Mouse (Mus musculus): ENCODE data around the gene Lrrc2.

DNA sequence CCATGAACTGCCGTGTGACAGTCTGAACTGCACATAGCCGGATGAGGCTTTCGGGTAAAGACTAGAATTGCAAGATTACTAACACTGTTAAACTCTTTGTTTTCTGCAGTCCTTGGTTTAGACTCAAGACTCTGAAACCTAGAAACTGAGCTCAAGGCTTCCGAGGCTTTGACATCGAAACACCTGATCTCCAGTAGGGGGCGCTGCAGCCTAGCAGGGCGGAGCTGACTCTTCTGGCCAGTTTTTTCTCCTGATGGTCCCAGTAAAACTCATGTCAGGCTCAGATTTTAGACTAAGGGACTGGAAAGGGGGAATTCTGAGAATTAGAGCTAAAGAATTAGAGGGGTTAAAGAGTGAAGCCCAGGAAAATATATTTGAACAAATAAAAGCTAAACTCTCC is 28.6 kb upstream of the Lrrc2 start:
- TF ChIP-seq ELF1 (IDR thresholded peaks at IDR 0.05; ENCODE audit: low read depth, low read length) (0 out of 2 replicates have a peak, but pooled peaks have one; percentile 17), EP300 (IDR thresholded peaks at IDR 0.05; ENCODE audit: low read length) (no peak), SIN3A (IDR thresholded peaks at IDR 0.05; ENCODE audit: low read length) (no peak), ZKSCAN1 (IDR thresholded peaks at IDR 0.05; ENCODE audit: borderline replicate concordance, low read depth, low read length) (no peak), CTCF (conservative IDR thresholded peaks at IDR 0.05 in 1 of 2, IDR thresholded peaks at IDR 0.05 in 1 of 2; ENCODE audit: low read depth in 2 of 2, low read length in 2 of 2) (peak; percentile 79 to 93), UBTF (IDR thresholded peaks at IDR 0.05; ENCODE audit: low read depth, low read length) (no peak), ZC3H11A (IDR thresholded peaks at IDR 0.05; ENCODE audit: low read depth, low read length) (no peak), ZMIZ1 (IDR thresholded peaks at IDR 0.05; ENCODE audit: low read depth, low read length) (no peak), POLR2A (IDR thresholded peaks at IDR 0.05; ENCODE audit: low read depth, low read length) (no peak), MAX (IDR thresholded peaks at IDR 0.05; ENCODE audit: low read length) (no peak), JUND (conservative IDR thresholded peaks at IDR 0.05; ENCODE audit: low read depth, low read length) (no peak), POLR2AphosphoS2 (IDR thresholded peaks at IDR 0.05; ENCODE audit: low read depth, low read length) (no peak)
